Mouse (Mus musculus) embryonic facial prominence, embryonic 12.5 days (tissue): Measurements from ENCODE around the gene Dmc1. TPM values are rescaled to one million over a fixed set of nuclear protein-coding genes. Genes with fewer than 3 reads are reported as not detected.

ENCODE experiments used
- microRNA-seq: library from miRNA; unstranded; fragments of <30 nt; microRNA quantifications from one replicate; pipeline ENCODE4, GENCODE M21; 2017
- polyA plus RNA-seq: library from polyadenylated mRNA; unstranded; fragments of >200 nt; fragmentation: Nextera tagmentation; extraction: Ambion mirVana; gene quantifications from 2 replicates; pipeline ENCODE4 v1.2.1, GENCODE M21; 2016

Dmc1 gene
- polyA plus RNA-seq, 1 experiment from 2014 or later, result 1.5 TPM

Small RNA genes lying within 50 kb of the gene (microRNA-seq; reads per million reads assigned to microRNA genes)
- not detected for gene Gm27903

Other genes with a start within 250 kb of the Dmc1 start
- gene Tmem184b, start 201.5 kb downstream of the Dmc1 start, polyA plus RNA-seq, result 61.7 and 63.1 TPM in 2 replicates
- gene Csnk1e, start 149.5 kb downstream of the Dmc1 start, polyA plus RNA-seq, result 148 and 160 TPM in 2 replicates
- 0.10 TPM in 1 of 2 replicates, not detected in the other for gene Kcnj4, start 99.9 kb downstream of the Dmc1 start, polyA plus RNA-seq
- 41.5 and 42.0 TPM in 2 replicates for gene Kdelr3, start 88.7 kb downstream of the Dmc1 start, polyA plus RNA-seq
- 72.0 and 73.1 TPM in 2 replicates for gene Ddx17, start 58.4 kb downstream of the Dmc1 start, polyA plus RNA-seq
- gene Fam227a, start 53.8 kb upstream of the Dmc1 start, polyA plus RNA-seq, result 2.6 and 2.9 TPM in 2 replicates
- gene Cby1, start 54.1 kb upstream of the Dmc1 start, polyA plus RNA-seq, result 59.9 and 60.3 TPM in 2 replicates
- 229 and 235 TPM in 2 replicates for gene Tomm22, start 65.8 kb upstream of the Dmc1 start, polyA plus RNA-seq
- 30.1 and 32.7 TPM in 2 replicates for gene Josd1, start 82.8 kb upstream of the Dmc1 start, polyA plus RNA-seq
- gene Gtpbp1, start 85.7 kb upstream of the Dmc1 start, polyA plus RNA-seq, result 41.5 and 43.6 TPM in 2 replicates
- gene Sun2, start 137.4 kb upstream of the Dmc1 start, polyA plus RNA-seq, result 6.0 and 6.2 TPM in 2 replicates
- gene Dnal4, start 172.7 kb upstream of the Dmc1 start, polyA plus RNA-seq, result 69.9 and 70.3 TPM in 2 replicates
- 4.1 and 4.6 TPM in 2 replicates for gene Nptxr, start 199.7 kb upstream of the Dmc1 start, polyA plus RNA-seq
- gene Npcd, start 229.1 kb upstream of the Dmc1 start, polyA plus RNA-seq, result 0.60 TPM in 1 of 2 replicates, not detected in the other
- 31.5 and 32.6 TPM in 2 replicates for gene Cbx6, start 229.6 kb upstream of the Dmc1 start, polyA plus RNA-seq